Mouse (Mus musculus): ENCODE measurements at regions not wholly inside any gene's neighbourhood (a gene's known extent, or its start where the extent isn't known, plus 50 kb on each side); places are given as distances from the start of the nearest gene placed in this dataset.
A peak's percentile ranks its signal among the peaks of the same experiment; 100 is the strongest.

DNA sequence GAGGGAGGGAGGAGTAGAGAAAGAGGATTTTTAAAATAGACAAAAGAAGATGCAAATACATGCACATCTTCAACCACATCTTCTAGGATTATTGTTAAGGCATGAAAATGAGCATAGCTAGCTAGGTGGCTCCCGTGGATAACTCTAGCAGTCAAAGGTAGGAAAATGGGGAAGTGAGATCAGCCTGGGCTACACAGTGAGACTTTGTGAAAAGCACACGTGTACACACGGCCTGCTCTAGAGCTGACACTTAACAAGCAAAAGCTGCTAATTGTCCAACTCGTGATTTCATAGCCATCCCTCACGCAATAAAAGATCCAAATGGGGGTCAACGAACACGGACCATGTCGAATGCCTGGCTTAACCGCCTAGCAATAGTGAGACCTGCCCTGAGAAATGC lies 642.0 kb upstream of the Sox9 start:
- DNase-seq: no peak

DNA sequence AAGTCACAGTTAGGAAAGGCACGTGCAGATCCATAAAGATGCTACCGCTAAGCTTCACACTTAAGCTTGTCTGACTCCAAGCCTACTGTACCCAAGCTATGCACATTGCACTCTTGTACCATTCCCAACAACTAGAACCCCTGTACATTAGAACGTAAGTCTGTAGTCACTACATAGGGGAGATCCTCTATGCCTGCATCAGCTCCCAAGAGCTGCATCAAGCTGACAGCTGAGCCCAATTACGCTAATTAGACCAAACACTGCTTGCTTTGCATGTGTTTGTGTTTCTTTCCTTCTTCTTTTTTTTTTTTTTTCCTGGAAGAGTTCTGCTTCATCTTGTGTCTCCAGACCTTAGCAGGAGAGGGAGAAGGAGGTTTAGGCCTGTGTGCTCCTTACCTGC lies 641.5 kb upstream of the Sox9 start:
- DNase-seq: no peak

DNA sequence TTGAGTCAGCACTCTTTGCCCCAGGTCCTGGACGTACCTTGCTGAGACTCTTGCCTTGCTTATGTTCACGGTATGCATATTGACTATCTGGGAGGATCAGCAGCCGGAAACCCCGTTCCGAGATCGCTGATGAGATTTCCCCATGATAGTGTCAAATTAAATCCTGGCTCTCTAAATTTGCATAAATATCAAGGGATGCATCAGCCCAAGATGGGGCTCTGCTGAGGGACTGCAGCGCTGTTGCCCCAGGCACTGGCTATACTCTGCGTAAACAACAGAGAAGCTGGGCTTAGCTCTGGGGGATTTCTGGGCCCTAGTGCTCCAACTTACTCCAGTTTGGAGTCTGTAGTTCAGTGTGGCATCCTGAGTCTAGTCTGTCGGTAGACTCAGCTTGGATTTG lies 641.1 kb upstream of the Sox9 start:
- no peak for DNase-seq

DNA sequence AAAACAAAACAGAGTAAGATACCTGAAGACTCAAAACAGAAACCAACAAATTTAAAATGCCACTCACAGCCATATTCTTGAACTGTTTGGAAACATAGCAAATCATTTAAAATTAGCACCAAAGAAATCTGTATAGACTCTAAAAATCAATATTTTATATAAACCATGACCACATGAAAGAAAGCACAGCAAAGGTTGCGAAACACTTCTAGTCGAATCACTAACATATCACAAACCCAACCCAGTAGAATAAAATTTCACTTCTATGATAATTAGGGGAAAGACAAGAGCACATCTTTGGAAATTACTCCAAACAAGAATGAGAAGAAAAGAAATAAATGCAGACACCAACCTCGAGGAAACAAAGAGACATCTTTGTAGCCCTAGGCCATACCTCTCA lies 630.0 kb upstream of the Sox9 start:
- no peak for DNase-seq

DNA sequence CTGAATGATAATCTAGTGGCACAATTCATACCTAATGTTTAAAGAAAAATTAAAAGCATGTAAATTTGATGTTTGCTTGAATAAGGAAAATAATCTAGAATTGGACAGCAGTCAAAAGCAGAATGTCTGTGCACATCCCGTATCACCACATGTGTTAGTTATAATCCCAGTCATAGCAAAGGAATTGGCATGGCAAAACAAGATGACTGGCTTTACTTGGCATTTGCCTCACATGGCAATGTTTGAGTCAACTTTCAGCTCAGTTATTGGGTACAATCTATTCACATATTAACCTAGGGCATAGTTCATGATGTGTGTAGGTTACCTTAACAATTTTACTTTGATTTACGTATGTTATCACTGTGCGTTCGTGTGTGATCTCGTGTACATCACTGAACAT lies 628.8 kb upstream of the Sox9 start:
- no peak for DNase-seq

DNA sequence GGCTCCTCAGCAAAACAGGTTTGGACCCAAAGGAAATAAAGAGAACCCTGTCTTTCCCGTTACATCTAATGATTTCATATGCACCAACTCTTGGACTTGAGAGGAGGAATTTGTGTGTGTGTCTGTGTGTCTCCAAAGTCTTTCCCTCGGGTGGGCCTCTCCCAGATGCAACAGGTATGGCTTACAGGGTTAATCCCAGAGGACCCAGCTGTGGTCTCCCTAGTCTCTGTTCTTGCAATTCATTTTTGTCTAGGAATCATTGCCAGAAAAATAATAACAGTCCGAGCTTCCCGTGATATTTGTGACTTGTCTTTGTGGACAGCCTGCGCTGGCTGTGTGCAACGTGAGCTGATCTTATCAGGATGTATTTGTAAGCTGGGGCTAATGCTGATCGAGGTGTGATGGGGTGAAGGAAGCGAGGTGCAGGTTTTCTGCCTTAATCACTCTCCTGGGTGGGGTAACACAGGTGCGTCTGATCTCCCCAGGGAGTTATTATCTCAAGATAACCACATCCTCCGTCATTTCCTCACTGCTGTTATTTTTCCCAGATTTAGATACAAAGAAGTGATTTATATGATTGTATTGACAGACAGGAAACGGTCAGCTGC lies 627.2 kb upstream of the Sox9 start:
- DNase-seq: no peak

DNA sequence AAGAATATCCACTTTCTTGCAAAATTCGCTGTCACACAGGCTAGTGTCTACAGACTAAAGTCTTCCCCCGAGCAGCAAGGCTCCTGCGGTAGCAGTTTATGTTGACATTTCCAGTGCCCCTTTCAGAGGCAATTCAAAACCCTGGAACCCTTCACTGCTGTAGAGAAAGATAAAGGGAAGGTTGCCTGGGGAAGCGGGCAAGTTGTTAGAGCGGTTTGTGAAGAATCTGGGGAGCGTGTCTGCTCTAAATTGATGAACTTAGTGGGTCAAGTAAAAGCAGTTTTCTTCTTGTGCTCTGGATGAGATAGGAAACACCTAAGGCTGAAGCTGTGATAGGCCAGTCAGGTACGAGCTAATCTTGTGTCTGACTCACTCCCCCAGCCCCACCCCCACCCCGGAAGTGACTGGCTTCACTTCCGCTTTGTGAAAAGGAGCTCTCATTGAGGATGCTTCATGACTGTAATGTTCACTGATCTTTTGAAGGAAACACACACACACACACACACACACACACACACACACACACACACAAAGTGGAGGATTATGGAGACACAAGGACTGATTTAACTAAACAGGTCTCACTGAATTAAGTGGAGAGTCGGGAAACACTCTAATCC lies 626.6 kb upstream of the Sox9 start:
- DNase-seq: no peak

DNA sequence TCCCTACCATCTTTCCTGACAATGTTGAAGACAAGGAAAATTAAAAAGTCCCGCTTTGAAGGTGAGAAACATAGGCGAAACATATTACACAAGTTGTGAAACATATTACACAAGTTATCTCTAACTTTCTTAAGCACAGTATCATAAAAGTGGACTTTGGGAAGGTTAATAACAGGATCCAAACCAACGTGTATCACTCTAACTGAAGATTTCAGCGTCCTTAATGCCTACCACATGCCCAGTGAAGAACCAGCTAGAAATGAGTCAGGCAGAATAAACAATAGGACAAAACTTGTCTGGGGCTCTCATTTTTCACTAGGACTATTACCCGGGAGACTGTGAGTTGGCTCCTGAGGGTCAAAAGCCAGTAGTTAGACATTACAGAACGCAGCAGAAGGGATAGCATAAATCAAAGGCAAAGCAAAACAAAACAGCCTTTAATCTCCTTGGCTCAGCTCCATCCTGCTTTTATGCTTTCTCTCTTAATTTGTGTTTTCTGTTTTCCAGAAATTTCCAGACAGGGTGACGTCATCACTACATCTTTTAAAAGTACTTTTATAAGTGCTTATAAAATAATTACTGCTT lies 618.3 kb upstream of the Sox9 start:
- no peak for DNase-seq

DNA sequence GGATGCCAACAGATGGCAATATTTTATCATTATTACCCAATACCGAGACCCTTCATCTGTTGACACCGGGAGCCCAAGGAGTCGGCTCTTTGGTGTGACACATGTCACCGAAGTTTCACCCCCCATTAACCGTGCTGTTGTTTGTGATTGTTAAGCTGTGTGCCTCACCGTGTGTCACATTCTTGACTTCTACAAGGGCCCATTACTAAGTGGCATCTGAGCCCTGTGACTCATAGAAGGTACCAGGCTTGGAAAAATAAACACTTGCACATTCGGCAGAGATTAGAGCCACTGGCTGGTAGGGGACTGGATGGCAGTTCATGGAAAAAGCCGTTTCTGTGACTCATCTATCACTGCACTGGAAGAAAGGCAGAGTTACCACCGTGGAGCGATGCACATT lies 608.4 kb upstream of the Sox9 start:
- DNase-seq: no peak

DNA sequence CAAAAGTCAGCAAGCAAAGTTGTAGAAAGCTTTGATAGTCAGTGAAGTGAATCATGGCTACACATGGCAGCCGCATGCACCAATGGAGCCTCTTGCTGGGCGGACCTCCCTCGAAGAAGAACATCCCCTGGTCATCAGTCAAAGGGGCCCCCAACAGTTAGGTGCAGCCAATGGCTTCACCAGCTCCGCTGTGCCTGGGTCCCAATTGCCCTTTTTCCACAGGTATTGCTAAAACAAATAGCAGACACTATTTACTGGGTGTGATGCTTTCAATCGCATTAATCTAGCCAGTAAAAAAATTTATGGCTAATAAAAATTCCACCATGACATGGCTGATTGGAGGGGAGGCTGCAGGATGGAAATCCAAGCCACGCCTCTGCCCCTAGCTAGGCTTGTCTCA lies 606.7 kb upstream of the Sox9 start:
- DNase-seq: no peak

DNA sequence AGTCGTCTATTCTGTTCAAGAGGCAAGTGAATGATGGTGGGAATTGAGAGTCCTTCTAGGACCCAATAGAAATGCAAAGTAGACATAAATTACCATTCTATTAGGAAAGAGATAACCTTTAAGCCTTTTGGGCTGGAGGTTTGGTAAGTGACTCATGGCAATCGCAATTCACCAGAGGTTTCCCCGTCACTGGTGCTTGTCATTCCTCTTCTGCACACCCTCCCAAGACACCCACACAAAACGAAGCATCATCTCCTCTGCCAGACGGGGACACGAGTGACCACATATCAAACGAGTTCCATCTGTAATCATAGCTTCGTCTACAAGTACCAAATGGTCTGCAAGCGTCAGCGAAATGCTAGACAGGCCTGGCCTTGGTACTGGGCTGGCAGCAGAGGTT lies 601.4 kb upstream of the Sox9 start:
- DNase-seq: no peak

DNA sequence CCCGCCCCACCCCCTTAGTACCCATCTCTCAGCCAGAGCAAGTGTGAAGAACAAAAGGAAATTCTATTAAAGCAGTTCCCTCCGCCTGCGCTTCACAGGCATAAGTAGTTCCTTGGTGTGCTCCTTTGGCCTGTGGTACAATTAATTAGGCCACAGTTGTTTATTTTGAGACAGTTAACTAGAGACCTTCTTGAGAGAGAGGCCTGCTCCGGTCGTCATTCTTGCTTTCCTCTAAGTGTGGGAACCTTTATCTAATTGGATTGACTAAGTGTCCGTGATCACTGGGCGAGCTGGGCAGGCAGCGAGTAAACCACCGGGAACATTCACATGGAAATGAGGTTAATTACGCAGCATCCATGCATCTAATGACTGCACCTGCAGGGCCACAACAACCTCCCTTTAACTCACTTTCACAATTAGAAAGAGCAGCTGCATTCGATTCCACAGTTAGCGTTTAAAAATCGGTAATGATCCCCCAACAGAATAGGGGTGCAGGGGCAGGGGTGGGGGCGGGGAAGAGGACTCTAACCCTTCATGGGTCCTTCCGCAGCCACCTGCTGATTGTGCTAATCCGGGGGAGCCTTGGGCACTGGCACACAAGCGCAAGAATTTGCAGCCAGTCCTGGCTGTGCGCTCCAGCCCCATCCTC lies 584.3 kb upstream of the Sox9 start:
- no peak for DNase-seq

DNA sequence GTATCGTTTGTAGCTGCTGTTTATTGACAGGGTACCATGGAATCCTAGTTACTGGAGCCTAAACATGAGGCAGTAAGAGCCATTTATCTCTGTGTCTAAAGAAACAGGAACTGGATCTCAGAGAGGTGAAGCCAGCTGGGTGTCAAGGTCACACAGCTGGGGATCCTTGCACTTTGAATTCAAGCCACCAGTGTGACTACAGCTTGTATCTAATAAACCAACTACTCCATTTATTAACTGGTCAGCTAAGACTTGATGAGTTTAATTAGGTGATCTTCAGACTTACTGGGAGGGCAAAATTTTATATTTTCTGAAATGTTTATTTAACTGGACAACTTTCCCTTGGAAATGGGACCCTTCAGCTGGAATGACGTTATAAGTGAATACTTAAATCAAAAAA lies 577.5 kb upstream of the Sox9 start:
- no peak for DNase-seq

DNA sequence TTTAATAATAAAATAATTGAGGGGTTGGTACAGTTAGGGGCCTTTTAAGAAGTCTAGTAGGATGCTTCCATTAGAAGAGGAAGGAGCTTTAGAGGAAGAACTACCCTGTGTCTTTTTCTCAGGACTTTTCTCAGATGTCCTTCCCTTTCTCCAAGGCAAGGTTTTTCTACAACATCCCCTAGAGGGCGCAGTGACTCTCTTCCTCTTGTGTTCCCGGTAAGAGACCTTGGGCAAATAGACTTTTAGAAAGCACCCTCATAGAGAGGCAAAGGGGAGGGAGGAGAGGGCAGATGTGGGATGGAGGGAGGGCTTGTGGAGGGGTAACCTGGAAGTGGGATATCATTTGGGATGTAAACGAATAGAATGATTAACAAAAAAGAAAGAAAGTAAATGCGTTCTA lies 572.6 kb upstream of the Sox9 start:
- DNase-seq: peak; percentile 41

DNA sequence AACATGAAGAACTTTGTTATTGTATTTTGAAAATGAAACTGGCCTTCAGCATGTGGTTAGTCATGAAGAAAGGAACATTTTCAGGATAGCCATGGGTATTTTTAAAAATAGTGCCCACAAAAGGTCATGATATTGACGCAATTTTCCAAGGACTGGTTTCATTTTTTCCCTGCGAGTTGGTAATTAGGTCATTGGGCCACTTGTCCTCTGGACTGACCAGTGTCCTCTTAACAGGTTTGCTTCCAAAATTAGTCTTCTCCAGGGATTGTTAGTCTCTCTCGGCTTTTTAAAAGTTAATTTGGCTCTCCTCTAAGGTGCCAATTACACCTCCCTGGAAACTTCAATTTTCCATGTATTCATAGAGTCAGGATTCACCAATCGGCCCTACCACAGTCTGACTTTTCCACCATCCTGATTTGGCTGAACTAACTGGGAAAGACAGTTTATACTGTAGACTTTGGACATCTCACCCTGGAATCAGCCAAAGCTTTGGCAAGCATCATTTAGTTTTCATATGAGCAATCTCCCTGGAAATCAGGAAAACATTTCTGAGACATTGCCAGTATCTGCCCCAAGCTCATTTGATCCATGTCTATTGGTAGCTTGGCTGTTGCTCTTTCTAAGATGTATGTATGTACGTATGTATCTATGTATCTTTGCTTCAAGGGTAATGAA lies 562.8 kb upstream of the Sox9 start:
- no peak for DNase-seq

DNA sequence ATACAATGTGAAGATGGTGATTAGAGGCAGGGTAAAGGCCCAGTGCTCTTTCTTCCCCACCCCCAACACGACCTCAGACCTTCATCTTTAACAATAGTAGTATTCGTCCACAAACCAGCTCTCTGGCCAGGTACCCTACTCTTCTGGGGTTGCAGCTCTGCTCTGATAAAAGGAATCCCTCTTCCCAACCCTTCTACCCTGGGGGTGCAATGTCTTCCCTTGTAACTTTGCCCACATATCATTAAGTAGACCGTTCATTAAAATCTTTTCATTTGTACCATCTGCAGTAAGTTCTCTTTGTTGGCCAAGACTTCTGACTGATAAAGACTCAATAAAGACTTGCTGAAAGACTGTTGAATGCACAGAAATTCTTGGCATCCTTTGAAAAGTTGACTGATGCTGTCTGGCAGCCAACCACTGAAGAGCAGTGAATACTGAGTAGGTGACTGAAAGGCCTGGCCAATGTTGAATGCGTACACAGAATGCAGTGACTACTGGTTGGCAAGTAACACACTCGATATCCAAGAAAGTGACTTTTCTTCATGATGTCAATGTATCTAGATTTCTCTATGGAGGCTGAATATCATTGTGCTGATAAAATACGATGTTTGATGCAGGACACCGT lies 547.4 kb upstream of the Sox9 start:
- DNase-seq: no peak

DNA sequence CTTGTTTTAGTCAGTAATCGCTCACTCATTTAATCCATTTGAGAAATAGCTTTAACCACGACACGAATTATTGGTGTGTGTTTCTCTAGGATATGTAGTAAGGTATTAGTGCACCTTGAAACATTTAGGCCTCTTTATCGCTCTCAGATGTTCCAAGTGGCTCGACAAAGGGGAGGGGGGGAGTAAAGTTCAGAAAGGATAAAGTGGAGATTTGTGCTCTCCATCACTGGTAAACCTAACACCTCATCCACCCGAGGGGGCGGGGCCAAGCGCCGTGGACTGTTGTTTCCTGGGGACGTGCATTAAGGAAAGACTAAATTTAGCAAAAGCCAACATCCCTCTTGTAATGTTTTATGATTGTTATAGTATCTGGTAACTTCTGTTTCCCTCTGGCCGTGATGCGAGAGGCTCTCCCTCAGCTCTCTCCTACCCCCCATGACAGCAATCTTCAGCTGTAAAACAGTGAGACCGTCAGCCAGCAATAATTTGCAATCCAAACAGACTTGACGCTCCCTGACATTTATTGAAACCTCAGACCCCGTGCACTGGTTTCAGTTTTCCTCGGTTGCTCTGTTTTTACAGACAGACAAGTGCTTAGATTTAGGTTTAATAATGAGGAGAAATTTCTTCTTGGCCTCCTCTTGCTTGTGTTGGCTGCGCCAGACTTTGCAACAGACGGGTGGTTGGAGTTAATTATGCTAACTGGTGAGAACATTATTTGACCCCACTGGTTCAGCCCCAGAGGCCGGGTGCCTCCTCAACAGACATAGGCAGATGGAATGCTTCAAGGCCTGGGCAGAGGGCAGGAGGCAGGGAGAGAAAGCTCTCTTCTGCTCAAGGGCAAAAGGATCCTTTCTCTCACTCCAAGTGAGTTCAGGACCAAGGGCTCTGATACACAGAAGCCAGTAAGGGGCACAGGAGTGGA lies 542.8 kb upstream of the Sox9 start:
- DNase-seq: no peak

DNA sequence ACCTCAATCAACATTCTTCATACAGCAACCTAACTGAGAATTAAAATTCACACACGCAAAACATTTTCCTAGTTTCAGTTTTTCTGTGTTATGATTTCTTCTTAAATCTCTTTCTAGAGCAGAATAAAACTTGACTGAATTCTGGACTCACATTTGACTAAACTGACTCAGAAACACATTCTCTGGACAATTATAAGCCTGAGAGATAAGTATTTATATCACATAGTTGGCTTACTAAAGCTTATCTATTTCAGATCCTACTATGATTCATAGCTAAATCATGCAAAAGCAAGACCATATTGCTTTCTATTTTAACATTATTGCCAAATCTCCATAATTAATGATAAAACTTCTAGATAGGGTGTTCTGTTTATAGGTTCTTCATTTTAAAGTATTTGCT lies 529.5 kb upstream of the Sox9 start:
- no peak for DNase-seq

DNA sequence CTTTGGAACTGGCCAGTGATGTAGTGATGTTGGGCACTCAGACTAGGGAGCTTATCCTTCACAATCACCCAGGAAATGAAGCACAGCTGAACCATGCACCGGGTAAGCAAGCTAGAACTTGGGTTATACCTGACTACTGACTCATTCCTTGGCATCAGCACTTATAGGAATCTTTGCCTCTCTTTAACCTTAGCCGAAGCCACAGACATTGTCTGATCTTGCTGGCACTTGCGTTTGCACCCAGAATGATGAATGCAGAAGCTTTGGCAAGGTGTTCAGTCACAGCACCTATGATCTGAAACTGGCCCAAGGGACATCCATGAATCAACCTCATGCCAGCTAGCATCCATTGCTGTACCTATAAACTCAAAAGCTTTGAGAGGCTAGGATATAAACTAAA lies 529.0 kb upstream of the Sox9 start:
- no peak for DNase-seq

DNA sequence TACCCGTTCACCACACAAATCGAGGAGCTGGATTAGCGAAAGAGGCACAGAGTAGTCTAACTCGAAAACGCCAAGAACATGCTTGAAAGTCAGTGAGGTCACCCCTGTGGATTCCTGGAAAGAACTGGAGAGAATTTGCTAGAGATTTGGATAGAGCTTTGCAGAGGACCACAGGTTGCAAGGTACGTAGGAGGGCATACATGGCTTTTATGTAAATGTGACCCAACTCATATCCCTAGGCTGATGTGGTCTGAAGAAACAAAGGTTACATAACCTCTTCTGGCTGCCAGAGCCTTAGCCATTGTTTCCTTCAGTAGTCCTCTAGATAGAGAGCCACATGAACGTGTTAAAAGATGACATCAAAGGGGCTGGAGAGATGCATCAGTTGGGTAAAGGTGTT lies 525.7 kb upstream of the Sox9 start:
- no peak for DNase-seq

DNA sequence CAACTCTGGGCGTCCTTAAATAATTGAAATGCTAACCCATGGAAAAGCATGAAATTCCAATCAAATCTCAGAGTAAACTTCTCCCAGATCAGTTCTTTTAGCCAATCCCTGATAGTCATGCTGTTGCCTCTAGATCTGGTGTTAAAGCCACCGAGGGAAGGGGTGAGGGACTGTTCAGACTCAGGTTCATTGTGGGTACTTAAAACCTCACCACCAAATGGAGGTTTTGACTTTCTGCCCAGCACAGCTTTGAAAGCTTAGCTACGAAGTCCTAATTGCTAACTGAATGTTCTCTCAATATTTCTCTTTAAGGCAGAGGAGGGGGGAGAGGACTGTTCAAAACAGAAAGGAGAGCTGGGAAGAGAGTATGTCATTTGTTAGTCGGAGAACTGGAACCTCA lies 517.9 kb upstream of the Sox9 start:
- DNase-seq: no peak

DNA sequence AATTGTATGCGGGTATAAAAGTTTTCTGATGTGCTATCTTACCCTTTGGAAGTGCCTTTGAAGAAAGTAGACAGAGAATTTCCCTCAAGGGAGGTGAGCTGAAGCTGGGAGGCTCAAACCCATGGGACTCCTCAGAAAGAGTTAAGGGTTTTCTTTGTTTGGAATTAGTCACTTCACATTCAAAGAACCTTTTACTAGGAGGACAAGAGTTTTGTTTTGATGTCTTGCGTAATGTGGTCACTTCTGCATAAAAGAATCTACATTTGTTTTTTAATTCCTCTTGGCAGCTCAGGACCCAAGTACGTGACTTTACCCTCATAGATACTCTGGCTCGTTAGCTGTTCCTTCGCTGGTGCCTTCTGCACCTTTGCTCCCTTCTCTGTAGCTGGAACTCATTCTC lies 511.1 kb upstream of the Sox9 start:
- DNase-seq: no peak
